Comparison of ENCODE assay signal across 10 mouse cellular contexts in genomic region chr16:67610904-67611681, GRCm38 (mm10). TPM values are rescaled to one million over a fixed set of nuclear protein-coding genes. Genes with fewer than 3 reads are reported as not detected.
A peak's percentile ranks its signal among the peaks of the same experiment; 100 is the strongest.
DNase-seq lines count a peak whose midpoint lies in the region; ATAC-seq lines count a peak whose summit lies in the region.
"Had no signal": no experiment of that assay in that cellular context is flagged by ENCODE, and none has a peak within 500 bp of the region (broad histone marks: within the 10 kb centered on the region; RNA-seq: fewer than 3 reads in every experiment).

No protein-coding gene starts in this region.

- no peaks in the 10 kb centered on the region for H3K4me1 ChIP-seq in kidney, embryonic 16.5 days (ENCODE audit: insufficient read depth, low read length)
- H3K4me1 ChIP-seq in forebrain, embryonic 14.5 days (ENCODE audit: control insufficient read depth, insufficient read depth, low read length): peaks cover 19% of the 10 kb centered on the region; the same call in 1 of the 2 replicates
- peaks cover 22% of the 10 kb centered on the region for H3K4me1 ChIP-seq in midbrain, embryonic 16.5 days (ENCODE audit: control insufficient read depth, insufficient read depth, low read length)

- intact Hi-C loops in left cerebral cortex, postnatal 4 days (cut with DNase I): loop anchor here (10.0 kb wide), 1 partner anchor 516 kb away; no protein-coding TSS in a partner anchor

- H3K4me3 ChIP-seq in kidney, embryonic 16.5 days (ENCODE audit: low read length): no peak overlapping the region
- no peak overlapping the region for H3K4me3 ChIP-seq in forebrain, embryonic 14.5 days (ENCODE audit: low read depth, low read length)
- H3K4me3 ChIP-seq in midbrain, embryonic 16.5 days (ENCODE audit: low read depth, low read length): no peak overlapping the region
- H3K4me3 ChIP-seq: limb, embryonic 13.5 days had no signal

- H3K27me3 ChIP-seq in kidney, embryonic 16.5 days (ENCODE audit: insufficient read depth, low read length): peaks cover 2% of the 10 kb centered on the region; the same call in 1 of the 2 replicates
- H3K27me3 ChIP-seq in forebrain, embryonic 14.5 days (replicated peaks; ENCODE audit: control insufficient read depth, insufficient read depth, low read length): no peaks in the 10 kb centered on the region
- H3K27me3 ChIP-seq in midbrain, embryonic 16.5 days (ENCODE audit: control insufficient read depth, insufficient read depth, low read depth, low read length): no peaks in the 10 kb centered on the region
- H3K27me3 ChIP-seq: limb, embryonic 13.5 days had no signal

- ATAC-seq in kidney, embryonic 16.5 days (ENCODE audit: low FRiP score, low TSS enrichment): no peak
- peak; percentile 91 for ATAC-seq in forebrain, embryonic 14.5 days
- ATAC-seq in midbrain, embryonic 16.5 days: peak; percentile 80

- H3K9me3 ChIP-seq in kidney, embryonic 16.5 days (ENCODE audit: low read length): no peaks in the 10 kb centered on the region
- no peaks in the 10 kb centered on the region for H3K9me3 ChIP-seq in forebrain, embryonic 14.5 days (replicated peaks; ENCODE audit: control insufficient read depth, low read length)
- H3K9me3 ChIP-seq in midbrain, embryonic 16.5 days (replicated peaks; ENCODE audit: control insufficient read depth, low read length, poor library complexity, severe bottlenecking): no peaks in the 10 kb centered on the region
- H3K9me3 ChIP-seq: limb, embryonic 13.5 days had no signal

- DNase-seq in kidney, adult 9 months: peak; percentile 14
- DNase-seq in cerebellum, adult 11-12 months: peak; percentile 72
- DNase-seq in forebrain, embryonic 14.5 days (ENCODE audit: low spot score): peak; percentile 90
- DNase-seq in urinary bladder, adult 18-20 months (ENCODE audit: low spot score in 2 of 2): no peak
- no peak for DNase-seq in spleen, postnatal 10 days (ENCODE audit: low spot score in 2 of 2)
- DNase-seq in left cerebral cortex, postnatal 4 days: no peak
- DNase-seq: kidney, postnatal 25 days had no signal

- 41% methylated on average over 7 of the region's 7 CpGs for WGBS in kidney, embryonic 16.5 days
- 1% methylated on average over 7 of the region's 7 CpGs for WGBS in forebrain, embryonic 14.5 days
- WGBS in midbrain, embryonic 16.5 days: 8% methylated on average over 7 of the region's 7 CpGs

- H3K4me2 ChIP-seq in kidney, embryonic 16.5 days (replicated peaks; ENCODE audit: low read depth, low read length): no peak overlapping the region
- H3K4me2 ChIP-seq in forebrain, embryonic 14.5 days (ENCODE audit: low read length): peak overlapping the region; percentile 37
- peak overlapping the region; percentile 19 for H3K4me2 ChIP-seq in midbrain, embryonic 16.5 days (ENCODE audit: low read length)
- H3K4me2 ChIP-seq: limb, embryonic 13.5 days had no signal

- H3K27ac ChIP-seq in kidney, embryonic 16.5 days (ENCODE audit: low read length): no peak overlapping the region
- peak overlapping the region; percentile 63 for H3K27ac ChIP-seq in forebrain, embryonic 14.5 days (ENCODE audit: low read depth, low read length)
- H3K27ac ChIP-seq in midbrain, embryonic 16.5 days (ENCODE audit: low read length): 0 out of 2 replicates have a peak overlapping the region, but pooled peaks have one; percentile 31
- H3K27ac ChIP-seq: limb, embryonic 13.5 days had no signal

- H3K9ac ChIP-seq in kidney, embryonic 16.5 days (replicated peaks; ENCODE audit: low read length): no peak overlapping the region
- peak overlapping the region; percentile 1; the same call in 1 of the 2 replicates for H3K9ac ChIP-seq in forebrain, embryonic 14.5 days (ENCODE audit: low read length)
- H3K9ac ChIP-seq in midbrain, embryonic 16.5 days (ENCODE audit: low read depth, low read length): no peak overlapping the region
- H3K9ac ChIP-seq: limb, embryonic 13.5 days had no signal

- no peaks in the 10 kb centered on the region for H3K36me3 ChIP-seq in kidney, embryonic 16.5 days (ENCODE audit: insufficient read depth, low read length)
- H3K36me3 ChIP-seq in forebrain, embryonic 14.5 days (ENCODE audit: control insufficient read depth, insufficient read depth, low read length): no peaks in the 10 kb centered on the region
- H3K36me3 ChIP-seq in midbrain, embryonic 16.5 days (ENCODE audit: control insufficient read depth, insufficient read depth, low read length): no peaks in the 10 kb centered on the region
- H3K36me3 ChIP-seq: limb, embryonic 13.5 days had no signal

RNA-seq across cellular contexts. Expression of gene Cadm2, which starts 9.6 kb away (rescaled TPM):
- polyA plus RNA-seq in kidney, embryonic 16.5 days (2015; fragmentation: Nextera tagmentation; extraction: Ambion mirVana): 0.04 TPM in 1 of 2 replicates, not detected in the other
- 13.4 and 24.2 TPM in 2 replicates for polyA plus RNA-seq in forebrain, embryonic 14.5 days (2014; fragmentation: Nextera tagmentation; extraction: Ambion mirVana)
- polyA plus RNA-seq in midbrain, embryonic 16.5 days (2015; fragmentation: Nextera tagmentation; extraction: Ambion mirVana): 71.4 and 75.6 TPM in 2 replicates
- 100 to 1,000 TPM; 220 to 238 TPM for total RNA-seq in left cerebral cortex, postnatal 4 days (2021)

Comparison
In these comparisons a context has a peak if more than half of its experiments do, and no peak if none do; other contexts are left out.
1. DNase-seq: peak in kidney, adult 9 months (single experiment), cerebellum, adult 11-12 months (single experiment) and forebrain, embryonic 14.5 days (single experiment); none in urinary bladder, adult 18-20 months (0 of 2), spleen, postnatal 10 days (0 of 2) and left cerebral cortex, postnatal 4 days (single experiment).
2. RNA of gene Cadm2, which starts 9.6 kb away (polyA plus RNA-seq): 71.4 to 75.6 TPM in midbrain, embryonic 16.5 days and 13.4 to 24.2 TPM in forebrain, embryonic 14.5 days; 0.04 TPM in kidney, embryonic 16.5 days; every median in the first group is over 10 times any median in the second.